ENCODE assay signal across 8 mouse cellular contexts in the genomic region with DNA sequence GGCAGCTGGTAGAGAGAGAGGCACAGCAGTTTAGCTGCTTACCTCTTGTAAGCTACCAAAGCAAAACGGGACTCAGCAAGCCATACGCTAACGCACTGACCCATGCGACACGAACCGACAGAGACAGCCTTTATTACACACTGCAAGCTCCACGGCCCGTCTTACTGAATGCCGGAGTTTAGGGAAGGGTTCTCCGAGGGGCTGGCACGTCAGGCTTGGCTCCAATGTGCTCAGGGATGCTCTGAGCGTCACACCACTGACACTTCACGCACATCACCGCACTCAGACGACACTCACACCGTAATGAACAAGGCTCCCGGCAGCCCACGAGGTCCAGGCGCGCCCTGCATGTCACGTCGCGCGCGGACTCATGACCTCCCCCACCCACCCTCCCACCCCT. TPM values are rescaled to one million over a fixed set of nuclear protein-coding genes. Genes with fewer than 3 reads are reported as not detected.
DNase-seq lines count a peak whose midpoint lies in the region; ATAC-seq and TF ChIP-seq lines count a peak whose summit lies in the region.

No protein-coding gene starts in this region.

- no peak for DNase-seq in kidney, adult 2 months
- DNase-seq in kidney, adult 18-20 months = no peak
- no peak for DNase-seq in urinary bladder, postnatal 10 days (ENCODE audit: low spot score)
- DNase-seq in left cerebral cortex, adult 8-10 months (ENCODE audit: low spot score in 2 of 2) = no peak

- WGBS in kidney, adult 2 months = under 1% methylated on average over 25 of the region's 25 CpGs
- WGBS in embryonic facial prominence, embryonic 13.5 days = under 1% methylated on average over 25 of the region's 25 CpGs
- WGBS in limb, embryonic 12.5 days = under 1% methylated on average over 25 of the region's 25 CpGs
- WGBS in neural tube, embryonic 14.5 days = under 1% methylated on average over 25 of the region's 25 CpGs

- H3K4me2 ChIP-seq in embryonic facial prominence, embryonic 13.5 days = peak overlapping the region; percentile 88
- peak overlapping the region; percentile 93 for H3K4me2 ChIP-seq in limb, embryonic 12.5 days
- peak overlapping the region; percentile 96 for H3K4me2 ChIP-seq in neural tube, embryonic 14.5 days (ENCODE audit: low read depth, low read length)

- no peak overlapping the region for H3K27ac ChIP-seq in kidney, adult 2 months (ENCODE audit: insufficient read depth, low read depth, low read length)
- no peak overlapping the region for H3K27ac ChIP-seq in ES-Bruce4 (ENCODE audit: insufficient read depth, low read length)
- 0 out of 2 replicates have a peak overlapping the region, but pooled peaks have one; percentile 85 for H3K27ac ChIP-seq in embryonic facial prominence, embryonic 13.5 days
- H3K27ac ChIP-seq in limb, embryonic 12.5 days = 0 out of 2 replicates have a peak overlapping the region, but pooled peaks have one; percentile 41
- H3K27ac ChIP-seq in neural tube, embryonic 14.5 days (ENCODE audit: low read depth, low read length) = no peak overlapping the region

- peaks cover 6% of the 10 kb centered on the region; the same call in 1 of the 2 replicates for H3K4me1 ChIP-seq in kidney, adult 2 months (ENCODE audit: control insufficient read depth, insufficient read depth, low read length)
- no peaks in the 10 kb centered on the region for H3K4me1 ChIP-seq in ES-Bruce4 (ENCODE audit: control insufficient read depth, insufficient read depth, low read length)
- H3K4me1 ChIP-seq in embryonic facial prominence, embryonic 13.5 days = peaks cover 17% of the 10 kb centered on the region
- peaks cover 15% of the 10 kb centered on the region for H3K4me1 ChIP-seq in limb, embryonic 12.5 days (replicated peaks)
- peaks cover 15% of the 10 kb centered on the region for H3K4me1 ChIP-seq in neural tube, embryonic 14.5 days (ENCODE audit: control insufficient read depth, insufficient read depth, low read length)

- peak; percentile 26; the same call in 1 of the 2 replicates for ATAC-seq in embryonic facial prominence, embryonic 13.5 days (ENCODE audit: insufficient number of reproducible peaks, insufficient read depth, low FRiP score, low TSS enrichment, low read depth)
- no peak; the same call in 1 of the 2 replicates for ATAC-seq in limb, embryonic 12.5 days (ENCODE audit: insufficient number of reproducible peaks, insufficient read depth, low FRiP score, low TSS enrichment, low read depth)
- ATAC-seq in neural tube, embryonic 14.5 days (ENCODE audit: low read depth) = no peak; the same call in none of the 2 replicates

- no peak for TF ChIP-seq EP300 in ES-Bruce4 (IDR thresholded peaks at IDR 0.05; ENCODE audit: insufficient read depth, low read depth, low read length)

- H3K9ac ChIP-seq in ES-Bruce4 (ENCODE audit: low read depth, poor library complexity, severe bottlenecking) = peak overlapping the region; percentile 84
- H3K9ac ChIP-seq in embryonic facial prominence, embryonic 13.5 days = peak overlapping the region; percentile 84
- peak overlapping the region; percentile 85 for H3K9ac ChIP-seq in limb, embryonic 12.5 days (replicated peaks)
- peak overlapping the region; percentile 72 for H3K9ac ChIP-seq in neural tube, embryonic 14.5 days (replicated peaks; ENCODE audit: low read depth, low read length)

- no peaks in the 10 kb centered on the region for H3K36me3 ChIP-seq in kidney, adult 2 months (ENCODE audit: control insufficient read depth, insufficient read depth, low read length)
- H3K36me3 ChIP-seq in ES-Bruce4 (ENCODE audit: control insufficient read depth, insufficient read depth, low read length, poor library complexity, severe bottlenecking) = no peaks in the 10 kb centered on the region; the same call in 1 of the 2 replicates
- H3K36me3 ChIP-seq in embryonic facial prominence, embryonic 13.5 days = peaks cover 3% of the 10 kb centered on the region
- H3K36me3 ChIP-seq in limb, embryonic 12.5 days = peaks cover 7% of the 10 kb centered on the region
- no peaks in the 10 kb centered on the region for H3K36me3 ChIP-seq in neural tube, embryonic 14.5 days (ENCODE audit: control insufficient read depth, insufficient read depth, low read length)

- H3K9me3 ChIP-seq in ES-Bruce4 (replicated peaks; ENCODE audit: control insufficient read depth, insufficient read depth, low read length, poor library complexity, severe bottlenecking) = no peaks in the 10 kb centered on the region
- H3K9me3 ChIP-seq in embryonic facial prominence, embryonic 13.5 days = no peaks in the 10 kb centered on the region
- H3K9me3 ChIP-seq in limb, embryonic 12.5 days = no peaks in the 10 kb centered on the region
- H3K9me3 ChIP-seq in neural tube, embryonic 14.5 days (ENCODE audit: control insufficient read depth, low read length) = no peaks in the 10 kb centered on the region

- TF ChIP-seq POLR2A in kidney, adult 2 months (IDR thresholded peaks at IDR 0.05; ENCODE audit: low read depth, low read length) = no peak
- TF ChIP-seq POLR2A in ES-Bruce4 (IDR thresholded peaks at IDR 0.05; ENCODE audit: insufficient read depth, low read length) = no peak

- no peaks in the 10 kb centered on the region for H3K27me3 ChIP-seq in kidney, adult 2 months (replicated peaks; ENCODE audit: control insufficient read depth, insufficient read depth, low read length)
- H3K27me3 ChIP-seq in ES-Bruce4 (ENCODE audit: control insufficient read depth, insufficient read depth, low read length, poor library complexity, severe bottlenecking) = no peaks in the 10 kb centered on the region
- H3K27me3 ChIP-seq in embryonic facial prominence, embryonic 13.5 days = no peaks in the 10 kb centered on the region
- no peaks in the 10 kb centered on the region for H3K27me3 ChIP-seq in limb, embryonic 12.5 days
- no peaks in the 10 kb centered on the region for H3K27me3 ChIP-seq in neural tube, embryonic 14.5 days (ENCODE audit: control insufficient read depth, insufficient read depth, low read length)

- TF ChIP-seq CTCF in kidney, adult 2 months (conservative IDR thresholded peaks at IDR 0.05; ENCODE audit: insufficient read depth, insufficient read length, low read depth, low read length) = no peak
- no peak for TF ChIP-seq CTCF in ES-Bruce4 (IDR thresholded peaks at IDR 0.05; ENCODE audit: low read depth, low read length)

- H3K4me3 ChIP-seq in kidney, adult 2 months (ENCODE audit: insufficient read depth, low read depth, low read length) = peak overlapping the region; percentile 73
- H3K4me3 ChIP-seq in ES-Bruce4 (ENCODE audit: low read depth, low read length) = peak overlapping the region; percentile 98
- peak overlapping the region; percentile 79 for H3K4me3 ChIP-seq in embryonic facial prominence, embryonic 13.5 days
- H3K4me3 ChIP-seq in limb, embryonic 12.5 days (replicated peaks) = peak overlapping the region; percentile 88
- peak overlapping the region; percentile 45 for H3K4me3 ChIP-seq in neural tube, embryonic 14.5 days (ENCODE audit: low read depth, low read length)

RNA-seq across cellular contexts. Expression of gene Cinp, which starts 0.3 kb away (rescaled TPM):
- 27.1 and 28.6 TPM in 2 replicates for polyA plus RNA-seq in kidney, adult 2 months (2012; rRNA removed)
- 76.3 and 77.6 TPM in 2 replicates for polyA plus RNA-seq in ES-Bruce4 (2011; ENCODE audit: insufficient read depth, insufficient read length, low read depth, missing spikeins)
- polyA plus RNA-seq in embryonic facial prominence, embryonic 13.5 days (2015; fragmentation: Nextera tagmentation; extraction: Ambion mirVana) = 66.9 and 74.3 TPM in 2 replicates
- 62.8 and 73.1 TPM in 2 replicates for polyA plus RNA-seq in limb, embryonic 12.5 days (2016; fragmentation: Nextera tagmentation; extraction: Ambion mirVana)
- polyA plus RNA-seq in neural tube, embryonic 14.5 days (2014; fragmentation: Nextera tagmentation; extraction: Ambion mirVana) = 79.0 and 97.5 TPM in 2 replicates
- total RNA-seq in left cerebral cortex, adult 8-10 months (2022) = 10 to 100 TPM; 76.5 to 77.3 (median 76.7) TPM

RNA-seq across cellular contexts. Expression of gene Tecpr2, which starts 0.5 kb away (rescaled TPM):
- polyA plus RNA-seq in kidney, adult 2 months (2012; rRNA removed) = 4.3 and 4.7 TPM in 2 replicates
- 7.1 and 7.3 TPM in 2 replicates for polyA plus RNA-seq in ES-Bruce4 (2011; ENCODE audit: insufficient read depth, insufficient read length, low read depth, missing spikeins)
- polyA plus RNA-seq in embryonic facial prominence, embryonic 13.5 days (2015; fragmentation: Nextera tagmentation; extraction: Ambion mirVana) = 5.0 and 5.4 TPM in 2 replicates
- 5.2 and 6.1 TPM in 2 replicates for polyA plus RNA-seq in limb, embryonic 12.5 days (2016; fragmentation: Nextera tagmentation; extraction: Ambion mirVana)
- polyA plus RNA-seq in neural tube, embryonic 14.5 days (2014; fragmentation: Nextera tagmentation; extraction: Ambion mirVana) = 7.2 and 7.7 TPM in 2 replicates
- total RNA-seq in left cerebral cortex, adult 8-10 months (2022) = 10 to 100 TPM; 45.8 to 51.8 (median 49.3) TPM

RNA-seq across cellular contexts. Expression of gene Zfp839, which starts 38.6 kb away (rescaled TPM):
- 6.9 and 9.0 TPM in 2 replicates for polyA plus RNA-seq in kidney, adult 2 months (2012; rRNA removed)
- polyA plus RNA-seq in ES-Bruce4 (2011; ENCODE audit: insufficient read depth, insufficient read length, low read depth, missing spikeins) = 11.2 and 12.6 TPM in 2 replicates
- polyA plus RNA-seq in embryonic facial prominence, embryonic 13.5 days (2015; fragmentation: Nextera tagmentation; extraction: Ambion mirVana) = 7.7 and 8.7 TPM in 2 replicates
- polyA plus RNA-seq in limb, embryonic 12.5 days (2016; fragmentation: Nextera tagmentation; extraction: Ambion mirVana) = 8.2 and 8.6 TPM in 2 replicates
- polyA plus RNA-seq in neural tube, embryonic 14.5 days (2014; fragmentation: Nextera tagmentation; extraction: Ambion mirVana) = 3.5 and 3.8 TPM in 2 replicates
- total RNA-seq in left cerebral cortex, adult 8-10 months (2022) = 10 to 100 TPM; 12.3 to 15.5 (median 13.0) TPM

RNA-seq across cellular contexts. Expression of gene Mok, which starts 47.9 kb away (rescaled TPM):
- polyA plus RNA-seq in kidney, adult 2 months (2012; rRNA removed) = 9.8 and 10.1 TPM in 2 replicates
- polyA plus RNA-seq in ES-Bruce4 (2011; ENCODE audit: insufficient read depth, insufficient read length, low read depth, missing spikeins) = 33.4 and 35.8 TPM in 2 replicates
- 6.5 and 7.3 TPM in 2 replicates for polyA plus RNA-seq in embryonic facial prominence, embryonic 13.5 days (2015; fragmentation: Nextera tagmentation; extraction: Ambion mirVana)
- polyA plus RNA-seq in limb, embryonic 12.5 days (2016; fragmentation: Nextera tagmentation; extraction: Ambion mirVana) = 5.7 and 6.7 TPM in 2 replicates
- 13.4 and 14.2 TPM in 2 replicates for polyA plus RNA-seq in neural tube, embryonic 14.5 days (2014; fragmentation: Nextera tagmentation; extraction: Ambion mirVana)
- total RNA-seq in left cerebral cortex, adult 8-10 months (2022) = 10 to 100 TPM in 2 of 4 experiments, 1 to 10 TPM in 2; 9.8 to 11.6 (median 10.5) TPM

Comparison
In these comparisons a context has a peak if more than half of its experiments do, and no peak if none do; other contexts are left out.
1. H3K27ac ChIP-seq: peak in embryonic facial prominence, embryonic 13.5 days (single experiment) and limb, embryonic 12.5 days (single experiment); none in kidney, adult 2 months (single experiment), ES-Bruce4 (single experiment) and neural tube, embryonic 14.5 days (single experiment).
2. H3K4me3 ChIP-seq: peak in every context shown above with its lines; median percentile 98 in ES-Bruce4; 88 in limb, embryonic 12.5 days; 79 in embryonic facial prominence, embryonic 13.5 days; 73 in kidney, adult 2 months; 45 in neural tube, embryonic 14.5 days.
3. Peak in every context shown above with its lines, with median percentiles within 50 percentile points of each other: H3K9ac ChIP-seq and H3K4me2 ChIP-seq.